In the genomic region with DNA sequence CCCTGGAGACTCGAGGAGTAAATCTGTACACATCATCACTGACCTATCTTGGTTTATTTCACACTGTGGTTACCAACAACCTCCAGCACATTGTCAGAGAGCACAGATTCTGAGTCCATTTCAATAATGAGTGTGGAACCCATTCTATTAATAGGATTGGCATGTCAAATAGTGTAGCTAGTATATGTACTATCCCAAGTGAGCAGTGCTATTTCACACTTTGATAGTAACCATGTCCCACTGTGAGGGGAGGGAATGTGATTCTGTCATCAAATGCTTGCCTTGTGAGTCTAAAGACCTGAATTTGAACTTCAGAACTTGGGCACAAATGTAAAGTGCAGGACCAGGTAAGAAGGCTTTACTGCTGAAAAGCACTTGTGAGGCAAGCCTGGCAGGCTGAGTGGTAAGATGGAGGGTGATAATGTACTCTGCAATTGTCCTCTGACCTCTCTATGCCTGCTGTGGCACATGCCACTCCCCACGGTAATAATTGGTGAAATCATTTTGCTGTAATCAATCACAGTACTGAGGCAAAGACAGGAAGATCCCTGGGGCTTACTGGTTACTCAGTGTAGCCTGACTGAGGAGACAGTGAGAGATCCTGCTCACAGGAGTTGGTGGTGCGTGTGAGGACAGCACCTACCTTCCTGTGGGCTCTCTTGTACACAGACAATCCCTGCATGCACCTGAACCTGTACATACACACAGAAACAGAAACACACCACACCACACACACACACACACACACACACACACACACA, we compare ENCODE assay signal across 22 mouse cellular contexts. TPM values are rescaled to one million over a fixed set of nuclear protein-coding genes. Genes with fewer than 3 reads are reported as not detected.
A peak's percentile ranks its signal among the peaks of the same experiment; 100 is the strongest.
DNase-seq lines count a peak whose midpoint lies in the region; ATAC-seq and TF ChIP-seq lines count a peak whose summit lies in the region.
"Not testable (repeated sequence)": the region's sequence is repeated elsewhere in the genome, so short reads cannot be mapped to it uniquely, and the experiment has no call there.
"Had no signal": no experiment of that assay in that cellular context is flagged by ENCODE, and none has a peak within 500 bp of the region (broad histone marks: within the 10 kb centered on the region; RNA-seq: fewer than 3 reads in every experiment).

No protein-coding gene starts in this region.

- H3K4me3 ChIP-seq in heart, embryonic 15.5 days; heart, postnatal 0 days (ENCODE audit: low read depth, low read length); hindbrain, embryonic 16.5 days (ENCODE audit: low read length); lung, postnatal 0 days (ENCODE audit: low read depth, low read length); neural tube, embryonic 14.5 days (ENCODE audit: low read depth, low read length); stomach, embryonic 15.5 days (replicated peaks): not testable (repeated sequence)

- not testable (repeated sequence) for H3K9ac ChIP-seq in heart, embryonic 15.5 days; heart, postnatal 0 days (replicated peaks; ENCODE audit: low read depth, low read length); hindbrain, embryonic 16.5 days (ENCODE audit: low read depth, low read length); lung, postnatal 0 days (replicated peaks; ENCODE audit: low read depth); neural tube, embryonic 14.5 days (replicated peaks; ENCODE audit: low read depth, low read length); stomach, embryonic 15.5 days

- TF ChIP-seq CTCF in heart, postnatal 0 days (IDR thresholded peaks at IDR 0.05; ENCODE audit: low read depth); lung, postnatal 0 days (IDR thresholded peaks at IDR 0.05): not testable (repeated sequence)

- WGBS in heart, embryonic 15.5 days: 48% methylated on average over 3 of the region's 3 CpGs
- 42% methylated on average over 3 of the region's 3 CpGs for WGBS in heart, postnatal 0 days
- WGBS in hindbrain, embryonic 16.5 days: 58% methylated on average over 3 of the region's 3 CpGs
- 56% methylated on average over 3 of the region's 3 CpGs for WGBS in lung, postnatal 0 days
- WGBS in neural tube, embryonic 14.5 days: 59% methylated on average over 3 of the region's 3 CpGs
- whole genome bisulfite sequencing in stomach, embryonic 15.5 days: 56% methylated on average over 3 of the region's 3 CpGs

- 0 out of 2 replicates have a peak, but pooled peaks have one; percentile 53 for ATAC-seq in heart, embryonic 15.5 days (replicated peaks; ENCODE audit: insufficient number of reproducible peaks, insufficient read depth, low FRiP score, low read depth)
- ATAC-seq in heart, postnatal 0 days (ENCODE audit: insufficient read depth, low read depth): 0 out of 2 replicates have a peak, but pooled peaks have one; percentile 39
- ATAC-seq in hindbrain, embryonic 16.5 days: 0 out of 2 replicates have a peak, but pooled peaks have one; percentile 9
- ATAC-seq in lung, postnatal 0 days: not testable (repeated sequence)
- peak; percentile 66; the same call in 1 of the 2 replicates for ATAC-seq in neural tube, embryonic 14.5 days (ENCODE audit: low read depth)
- ATAC-seq in stomach, embryonic 15.5 days (ENCODE audit: insufficient read depth, low FRiP score, low read depth): 0 out of 2 replicates have a peak, but pooled peaks have one; percentile 27

- not testable (repeated sequence) for H3K4me2 ChIP-seq in heart, embryonic 15.5 days; heart, postnatal 0 days (ENCODE audit: low read depth, low read length); hindbrain, embryonic 16.5 days (ENCODE audit: low read length); lung, postnatal 0 days (replicated peaks; ENCODE audit: low read depth, low read length); neural tube, embryonic 14.5 days (ENCODE audit: low read depth, low read length); stomach, embryonic 15.5 days

- H3K4me1 ChIP-seq in heart, embryonic 15.5 days (replicated peaks); hindbrain, embryonic 16.5 days (ENCODE audit: control insufficient read depth, insufficient read depth, low read depth, low read length); lung, postnatal 0 days (ENCODE audit: insufficient read depth, low read depth, low read length); neural tube, embryonic 14.5 days (ENCODE audit: control insufficient read depth, insufficient read depth, low read length); stomach, embryonic 15.5 days: not testable (repeated sequence)
- peaks cover 15% of the 10 kb centered on the region for H3K4me1 ChIP-seq in heart, postnatal 0 days (ENCODE audit: control insufficient read depth, insufficient read depth)

- DNase-seq in Muller cell, postnatal 12 days (ENCODE audit: inconsistent ontology term): peak; percentile 13
- DNase-seq in heart, postnatal 0 days (ENCODE audit: low spot score): not testable (repeated sequence)
- peak; percentile 3 for DNase-seq in lung, postnatal 0 days (ENCODE audit: low spot score)

- peak overlapping the region; percentile 47; the same call in 1 of the 2 replicates for H3K27ac ChIP-seq in heart, embryonic 15.5 days
- H3K27ac ChIP-seq in heart, postnatal 0 days (ENCODE audit: low read depth): peak overlapping the region; percentile 70
- not testable (repeated sequence) for H3K27ac ChIP-seq in hindbrain, embryonic 16.5 days (ENCODE audit: low read depth, low read length); lung, postnatal 0 days (ENCODE audit: low read length); neural tube, embryonic 14.5 days (ENCODE audit: low read depth, low read length); stomach, embryonic 15.5 days

- TF ChIP-seq EP300 in heart, postnatal 0 days (IDR thresholded peaks at IDR 0.05; ENCODE audit: low read depth); lung, postnatal 0 days (IDR thresholded peaks at IDR 0.05): not testable (repeated sequence)

- not testable (repeated sequence) for H3K9me3 ChIP-seq in heart, embryonic 15.5 days (replicated peaks); heart, postnatal 0 days (replicated peaks; ENCODE audit: control insufficient read depth, low read length); hindbrain, embryonic 16.5 days (ENCODE audit: control insufficient read depth, low read length); lung, postnatal 0 days (ENCODE audit: low read length); neural tube, embryonic 14.5 days (ENCODE audit: control insufficient read depth, low read length); stomach, embryonic 15.5 days

- not testable (repeated sequence) for H3K27me3 ChIP-seq in heart, embryonic 15.5 days; heart, postnatal 0 days (ENCODE audit: control insufficient read depth, insufficient read depth, low read length); hindbrain, embryonic 16.5 days (replicated peaks; ENCODE audit: control insufficient read depth, insufficient read depth, low read length); lung, postnatal 0 days (replicated peaks; ENCODE audit: insufficient read depth, low read length); neural tube, embryonic 14.5 days (ENCODE audit: control insufficient read depth, insufficient read depth, low read length); stomach, embryonic 15.5 days (replicated peaks)

- H3K36me3 ChIP-seq in heart, embryonic 15.5 days; heart, postnatal 0 days (replicated peaks; ENCODE audit: control insufficient read depth, insufficient read depth, low read length); hindbrain, embryonic 16.5 days (ENCODE audit: control insufficient read depth, insufficient read depth, low read length); lung, postnatal 0 days (ENCODE audit: insufficient read depth, low read length); neural tube, embryonic 14.5 days (ENCODE audit: control insufficient read depth, insufficient read depth, low read length); stomach, embryonic 15.5 days: not testable (repeated sequence)

RNA-seq across cellular contexts. Expression of a gene that starts 8.6 kb away (rescaled TPM):
- not detected in 2 replicates for polyA plus RNA-seq in heart, embryonic 15.5 days (2015; fragmentation: Nextera tagmentation; extraction: Ambion mirVana)
- not detected in 2 replicates for total RNA-seq in heart, postnatal 0 days (2014; rRNA removed; ENCODE audit: low replicate concordance)
- not detected in 2 replicates for polyA plus RNA-seq in heart, postnatal 0 days (2015; fragmentation: Nextera tagmentation; extraction: Ambion mirVana)
- polyA plus RNA-seq in hindbrain, embryonic 16.5 days (2015; fragmentation: Nextera tagmentation; extraction: Ambion mirVana): not detected in 2 replicates
- polyA plus RNA-seq in lung, postnatal 0 days (2015; fragmentation: Nextera tagmentation; extraction: Ambion mirVana): not detected in 2 replicates
- 0.15 TPM in 1 of 2 replicates, not detected in the other for polyA plus RNA-seq in neural tube, embryonic 14.5 days (2014; fragmentation: Nextera tagmentation; extraction: Ambion mirVana)
- polyA plus RNA-seq in stomach, embryonic 15.5 days (2015; fragmentation: Nextera tagmentation; extraction: Ambion mirVana): not detected in 2 replicates
- total RNA-seq: adrenal gland, adult 2 months; adrenal gland, postnatal 10 days; adrenal gland, postnatal 25 days; adrenal gland, postnatal 4 days; CH12.LX; common myeloid progenitor, adult 5-6 weeks had no signal
- polyA plus RNA-seq: adrenal gland, adult 2 months; brain, embryonic 14.5 days; CD4-positive, CD25-positive, alpha-beta regulatory T cell, adult 4 months; embryonic facial prominence, embryonic 11.5 days; erythroblast, embryonic 14.5 days; forebrain, embryonic 12.5 days; forebrain, embryonic 14.5 days had no signal

RNA-seq across cellular contexts. Expression of a gene that starts 13.3 kb away (rescaled TPM):
- polyA plus RNA-seq in heart, embryonic 15.5 days (2015; fragmentation: Nextera tagmentation; extraction: Ambion mirVana): not detected in 2 replicates
- not detected in 2 replicates for total RNA-seq in heart, postnatal 0 days (2014; rRNA removed; ENCODE audit: low replicate concordance)
- polyA plus RNA-seq in heart, postnatal 0 days (2015; fragmentation: Nextera tagmentation; extraction: Ambion mirVana): not detected in 2 replicates
- polyA plus RNA-seq in hindbrain, embryonic 16.5 days (2015; fragmentation: Nextera tagmentation; extraction: Ambion mirVana): not detected in 2 replicates
- not detected in 2 replicates for polyA plus RNA-seq in lung, postnatal 0 days (2015; fragmentation: Nextera tagmentation; extraction: Ambion mirVana)
- not detected in 2 replicates for polyA plus RNA-seq in neural tube, embryonic 14.5 days (2014; fragmentation: Nextera tagmentation; extraction: Ambion mirVana)
- polyA plus RNA-seq in stomach, embryonic 15.5 days (2015; fragmentation: Nextera tagmentation; extraction: Ambion mirVana): not detected in 2 replicates
- total RNA-seq: adrenal gland, adult 2 months; adrenal gland, postnatal 10 days; adrenal gland, postnatal 25 days; adrenal gland, postnatal 4 days; CH12.LX; common myeloid progenitor, adult 5-6 weeks had no signal
- polyA plus RNA-seq: adrenal gland, adult 2 months; brain, embryonic 14.5 days; CD4-positive, CD25-positive, alpha-beta regulatory T cell, adult 4 months; embryonic facial prominence, embryonic 11.5 days; embryonic facial prominence, embryonic 13.5 days; erythroblast, embryonic 14.5 days; forebrain, embryonic 10.5 days; forebrain, embryonic 12.5 days; forebrain, embryonic 14.5 days; G1E had no signal

RNA-seq across cellular contexts. Expression of a gene that starts 34.6 kb away (rescaled TPM):
- polyA plus RNA-seq in heart, embryonic 15.5 days (2015; fragmentation: Nextera tagmentation; extraction: Ambion mirVana): 43.2 and 49.9 TPM in 2 replicates
- total RNA-seq in heart, postnatal 0 days (2014; rRNA removed; ENCODE audit: low replicate concordance): 4.2 and 13.8 TPM in 2 replicates
- 37.5 and 42.5 TPM in 2 replicates for polyA plus RNA-seq in heart, postnatal 0 days (2015; fragmentation: Nextera tagmentation; extraction: Ambion mirVana)
- polyA plus RNA-seq in hindbrain, embryonic 16.5 days (2015; fragmentation: Nextera tagmentation; extraction: Ambion mirVana): 53.4 and 58.8 TPM in 2 replicates
- polyA plus RNA-seq in lung, postnatal 0 days (2015; fragmentation: Nextera tagmentation; extraction: Ambion mirVana): 39.5 and 39.8 TPM in 2 replicates
- polyA plus RNA-seq in neural tube, embryonic 14.5 days (2014; fragmentation: Nextera tagmentation; extraction: Ambion mirVana): 65.0 and 70.9 TPM in 2 replicates
- 74.5 and 81.7 TPM in 2 replicates for polyA plus RNA-seq in stomach, embryonic 15.5 days (2015; fragmentation: Nextera tagmentation; extraction: Ambion mirVana)
